Mouse (Mus musculus) gastrocnemius, postnatal 10 days (tissue): ENCODE results near the gene Gjb5. TPM values are rescaled to one million over a fixed set of nuclear protein-coding genes. Genes with fewer than 3 reads are reported as not detected.

Experiments
- DNase-seq: peaks from one replicate; pipeline ENCODE4 v3.0.0; 2021; ENCODE audit warnings: mixed read lengths
- total RNA-seq, 2 experiments: library from RNA; stranded (reverse); gene quantifications; 2 replicates each; pipeline ENCODE4 v1.2.3; 2021

Gjb5 gene
- total RNA-seq, 2 experiments from 2014 or later = 0.26 to 0.38 TPM

DNA sequence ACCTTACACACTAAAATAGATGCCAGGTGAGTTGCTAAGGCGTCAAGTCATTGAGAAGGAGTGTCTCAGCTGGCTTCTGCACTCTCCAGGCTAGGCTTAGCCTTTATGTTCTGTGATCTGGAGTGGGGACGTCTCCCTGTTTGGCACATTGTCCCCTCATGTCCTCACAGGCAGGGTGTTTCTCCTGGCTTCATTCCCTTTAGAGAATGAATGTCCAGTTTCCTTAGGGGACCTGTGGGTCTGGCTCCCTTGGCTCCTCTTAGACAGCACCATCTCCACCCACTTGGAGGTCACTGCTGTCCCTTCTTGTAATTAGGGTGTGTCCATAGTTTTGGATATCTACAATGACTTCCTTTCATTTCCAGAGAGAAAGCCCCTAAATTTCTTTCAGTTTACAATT, 51.1 kb downstream of the Gjb5 start:
- no peak for DNase-seq

Other genes starting within 250 kb of the Gjb5 start
- gene Tmem35b, start 234.5 kb downstream of the Gjb5 start, total RNA-seq = 1 to 10 TPM; 1.1 to 1.5 TPM
- gene Dlgap3, start 189.0 kb downstream of the Gjb5 start, total RNA-seq = under 1 TPM; 0.68 to 0.78 TPM
- 10 to 100 TPM; 29.1 to 32.7 TPM for gene Smim12, start 114.4 kb downstream of the Gjb5 start, total RNA-seq
- gene Gja4, start 44.1 kb downstream of the Gjb5 start, total RNA-seq = 10 to 100 TPM; 12.7 to 16.1 TPM
- gene Gjb3, start 27.3 kb downstream of the Gjb5 start, total RNA-seq = not detected
- gene Gjb4, start 4.1 kb downstream of the Gjb5 start, total RNA-seq = not detected